Mouse (Mus musculus): Measurements from ENCODE around the gene Tex30. TPM values are rescaled to one million over a fixed set of nuclear protein-coding genes. Genes with fewer than 3 reads are reported as not detected.

The Tex30 gene
- polyA plus RNA-seq, 1 experiment from 2014 or later: 84.9 TPM

DNA sequence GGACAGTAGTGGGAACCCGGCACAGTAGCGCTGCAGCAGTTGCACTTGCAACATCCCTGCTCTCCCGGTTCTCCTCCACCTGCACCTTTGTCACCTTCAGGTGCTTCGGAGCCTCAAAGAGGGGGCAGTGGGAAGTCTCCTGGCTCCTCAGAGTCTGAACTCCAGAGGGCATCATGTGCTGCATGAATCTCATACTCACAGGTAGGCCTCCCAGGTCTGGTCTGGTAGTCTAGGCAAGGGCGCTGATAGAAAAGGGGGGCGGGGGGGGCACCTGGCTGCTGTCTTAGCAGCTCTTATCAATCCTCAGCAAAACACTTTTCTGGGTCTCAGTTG lies 17.8 kb upstream of the Tex30 start:
- H3K4me2 ChIP-seq (ENCODE audit: low read length): peak overlapping the region; percentile 85
- WGBS: 2% methylated on average over 6 of the region's 6 CpGs
- DNase-seq (ENCODE audit: low spot score): no peak
- H3K36me3 ChIP-seq (ENCODE audit: control insufficient read depth, insufficient read depth, low read length): peaks cover 12% of the 10 kb centered on the region
- H3K9ac ChIP-seq (ENCODE audit: low read length): peak overlapping the region; percentile 87
- H3K9me3 ChIP-seq (replicated peaks; ENCODE audit: control insufficient read depth, low read length): no peaks in the 10 kb centered on the region
- H3K27ac ChIP-seq (ENCODE audit: low read depth, low read length): peak overlapping the region; percentile 96
- peak; percentile 19; the same call in 1 of the 2 replicates for ATAC-seq
- H3K4me1 ChIP-seq (ENCODE audit: control insufficient read depth, insufficient read depth, low read length): peaks cover 11% of the 10 kb centered on the region
- H3K4me3 ChIP-seq (ENCODE audit: low read depth, low read length): peak overlapping the region; percentile 70
- no peaks in the 10 kb centered on the region for H3K27me3 ChIP-seq (replicated peaks; ENCODE audit: control insufficient read depth, insufficient read depth, low read length)

DNA sequence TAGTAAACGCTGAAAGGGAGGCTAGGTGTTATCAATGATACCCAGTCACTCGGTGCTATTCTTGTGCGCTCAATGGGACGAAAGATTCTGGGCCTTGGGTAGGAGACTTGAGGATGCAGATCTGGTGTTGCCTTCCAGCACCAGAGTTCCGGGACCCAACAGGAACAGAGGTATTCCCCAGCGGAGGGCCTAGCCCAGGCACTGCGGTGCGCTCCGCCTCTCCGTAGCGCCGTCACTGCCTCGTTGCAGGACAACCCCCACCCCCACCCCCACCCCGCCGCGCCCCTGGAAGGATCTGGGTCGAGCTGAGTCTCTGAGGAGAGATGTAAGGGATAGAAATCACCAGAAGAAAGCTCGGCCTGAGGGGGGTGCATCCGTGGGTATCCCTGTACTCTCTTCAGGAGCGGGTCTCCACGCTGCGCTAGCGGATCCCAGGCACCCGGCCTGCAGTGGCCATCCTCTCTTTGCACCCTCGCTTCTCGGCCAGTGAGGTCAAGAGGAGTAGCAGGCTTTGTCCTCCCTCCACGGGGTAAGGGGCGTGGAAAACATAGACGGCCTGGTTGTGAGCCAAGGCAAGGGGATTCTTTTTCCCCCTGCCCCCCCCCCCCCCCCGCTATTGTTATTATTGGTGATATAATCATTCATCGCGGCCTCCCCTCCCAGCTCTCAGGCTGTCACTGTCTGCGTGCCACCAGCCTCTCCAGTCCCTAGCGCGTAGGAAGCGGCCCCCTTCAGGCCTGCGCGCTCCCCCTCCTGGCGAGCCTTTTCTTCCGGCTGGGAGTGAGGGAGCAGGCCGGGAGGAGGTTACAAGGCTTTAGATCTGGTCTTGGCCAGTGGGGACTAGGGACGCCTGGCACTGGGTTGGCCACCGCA lies 17.2 kb upstream of the Tex30 start:
- Histone ChIP-seq H3K4me2 (ENCODE audit: low read length) (peak overlapping the region; percentile 85), H3K9me3 (replicated peaks; ENCODE audit: control insufficient read depth, low read length) (no peaks in the 10 kb centered on the region), H3K36me3 (ENCODE audit: control insufficient read depth, insufficient read depth, low read length) (peaks cover 17% of the 10 kb centered on the region), H3K4me1 (ENCODE audit: control insufficient read depth, insufficient read depth, low read length) (peaks cover 11% of the 10 kb centered on the region), H3K9ac (ENCODE audit: low read length) (peak overlapping the region; percentile 87), H3K27me3 (replicated peaks; ENCODE audit: control insufficient read depth, insufficient read depth, low read length) (no peaks in the 10 kb centered on the region), H3K4me3 (ENCODE audit: low read depth, low read length) (peak overlapping the region; percentile 70), H3K27ac (ENCODE audit: low read depth, low read length) (peak overlapping the region; percentile 96)
- under 1% methylated on average over 42 of the region's 43 CpGs for WGBS
- ATAC-seq: peak; percentile 87
- peak; percentile 88 for DNase-seq (ENCODE audit: low spot score)

DNA sequence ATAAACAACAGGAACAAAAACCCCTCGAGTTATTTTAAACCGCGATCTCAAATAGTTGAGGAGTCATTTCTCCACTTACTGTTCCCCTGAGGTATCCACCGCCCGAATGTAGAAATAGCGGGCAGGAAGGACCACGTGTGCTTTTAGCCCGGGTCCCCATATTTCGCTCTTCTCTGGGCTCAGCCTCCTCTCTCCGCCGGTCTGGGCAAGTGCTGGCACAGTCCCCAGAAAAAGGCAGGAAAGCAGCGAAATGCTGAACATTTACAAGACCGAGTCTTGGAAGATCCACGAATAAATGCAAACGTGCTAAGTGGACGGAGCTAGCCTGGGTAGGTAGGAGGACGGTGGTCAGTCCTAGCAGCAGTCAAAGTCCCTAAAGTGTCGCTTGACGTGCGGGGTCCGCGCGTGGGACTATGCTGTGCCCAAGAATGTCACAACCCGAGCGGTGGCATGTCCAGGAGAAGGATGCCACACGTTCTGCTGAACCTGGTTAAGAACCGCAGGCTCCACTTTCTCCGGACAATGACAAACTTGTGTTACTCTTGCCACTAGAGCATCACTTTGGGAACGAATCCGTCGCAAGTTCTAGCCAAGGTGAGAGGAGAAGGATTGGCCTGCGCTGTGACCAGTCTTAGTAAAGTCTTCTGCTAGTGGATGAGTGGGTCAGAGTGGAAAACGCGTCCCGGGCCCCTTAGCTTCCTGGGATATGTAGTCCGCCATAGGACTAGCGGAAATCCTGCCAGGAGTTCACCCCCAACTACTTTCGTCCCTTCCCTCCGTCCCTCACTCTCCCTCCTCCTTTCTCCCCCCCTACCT lies 16.2 kb upstream of the Tex30 start, which contains the start of the genes Kdelc1 and Bivm:
TSS of gene Kdelc1 (minus strand) at position 570 of the 816 bp plus-strand sequence.
TSS of gene Bivm (plus strand) at position 719 of the 816 bp plus-strand sequence.
- H3K36me3 ChIP-seq (ENCODE audit: control insufficient read depth, insufficient read depth, low read length): peaks cover 23% of the 10 kb centered on the region
- DNase-seq (ENCODE audit: low spot score) (peak; percentile 98), ATAC-seq (peak; percentile 97)
- H3K27me3 ChIP-seq (replicated peaks; ENCODE audit: control insufficient read depth, insufficient read depth, low read length): no peaks in the 10 kb centered on the region
- no peaks in the 10 kb centered on the region for H3K9me3 ChIP-seq (replicated peaks; ENCODE audit: control insufficient read depth, low read length)
- H3K9ac ChIP-seq (ENCODE audit: low read length): peak within 1 kb of the TSS; percentile 87
- peak within 1 kb of the TSS; percentile 85 for H3K4me2 ChIP-seq (ENCODE audit: low read length)
- under 1% methylated on average over 39 of the region's 39 CpGs for WGBS
- peaks cover 11% of the 10 kb centered on the region for H3K4me1 ChIP-seq (ENCODE audit: control insufficient read depth, insufficient read depth, low read length)
- peak within 1 kb of the TSS; percentile 96 for H3K27ac ChIP-seq (ENCODE audit: low read depth, low read length)
- peak within 1 kb of the TSS; percentile 70 for H3K4me3 ChIP-seq (ENCODE audit: low read depth, low read length)

DNA sequence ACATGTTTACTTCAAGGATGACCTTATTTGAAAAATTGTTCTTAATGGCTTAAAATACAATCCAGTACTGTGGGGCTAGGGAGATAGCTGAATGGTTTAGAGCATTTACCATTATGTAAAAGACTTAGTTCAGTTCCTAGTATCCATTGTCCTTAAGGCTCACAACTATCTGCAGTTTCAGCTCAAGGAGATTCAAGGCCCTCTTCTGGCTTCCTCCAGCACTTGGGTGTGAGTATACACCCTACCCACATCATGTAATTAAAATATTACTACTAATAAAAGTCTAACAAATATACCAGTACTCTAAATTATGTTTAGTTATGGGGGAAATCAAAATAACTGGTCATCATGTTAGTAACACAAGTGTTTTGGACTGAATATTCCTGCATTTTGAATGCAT lies 15.3 kb upstream of the Tex30 start:
- 0 out of 2 replicates have a peak overlapping the region, but pooled peaks have one; percentile 9 for H3K9ac ChIP-seq (ENCODE audit: low read length)
- no peaks in the 10 kb centered on the region for H3K27me3 ChIP-seq (replicated peaks; ENCODE audit: control insufficient read depth, insufficient read depth, low read length)
- peaks cover 11% of the 10 kb centered on the region for H3K4me1 ChIP-seq (ENCODE audit: control insufficient read depth, insufficient read depth, low read length)
- H3K9me3 ChIP-seq (replicated peaks; ENCODE audit: control insufficient read depth, low read length): no peaks in the 10 kb centered on the region
- ATAC-seq (no peak), DNase-seq (ENCODE audit: low spot score) (no peak)
- H3K4me3 ChIP-seq (ENCODE audit: low read depth, low read length): peak overlapping the region; percentile 70
- peaks cover 28% of the 10 kb centered on the region for H3K36me3 ChIP-seq (ENCODE audit: control insufficient read depth, insufficient read depth, low read length)
- no peak overlapping the region for H3K27ac ChIP-seq (ENCODE audit: low read depth, low read length)
- H3K4me2 ChIP-seq (ENCODE audit: low read length): peak overlapping the region; percentile 85

DNA sequence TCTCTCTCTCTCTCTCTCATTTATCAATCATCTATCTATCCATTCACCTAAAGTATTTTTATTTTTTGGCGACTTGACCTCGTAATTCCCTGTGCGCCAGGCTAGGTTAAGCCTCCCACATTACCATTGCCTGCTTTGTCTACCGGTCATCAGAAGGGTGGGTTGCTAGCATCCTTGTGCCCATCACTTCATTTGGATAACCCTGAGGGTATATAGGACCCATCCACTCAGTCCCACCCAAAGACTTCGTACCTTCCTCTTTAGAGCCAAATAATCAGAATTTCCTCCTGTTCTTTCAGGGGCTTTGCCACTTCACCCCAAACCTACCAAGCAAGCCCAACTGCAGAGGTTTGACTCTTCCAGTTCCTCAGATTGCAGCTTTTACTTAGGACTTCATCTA lies 698 bp upstream of the Tex30 start:
- ATAC-seq: no peak
- no peaks in the 10 kb centered on the region for H3K9me3 ChIP-seq (replicated peaks; ENCODE audit: control insufficient read depth, low read length)
- peak; percentile 7 for DNase-seq (ENCODE audit: low spot score)
- no peaks in the 10 kb centered on the region for H3K27me3 ChIP-seq (replicated peaks; ENCODE audit: control insufficient read depth, insufficient read depth, low read length)
- peaks cover 16% of the 10 kb centered on the region for H3K36me3 ChIP-seq (ENCODE audit: control insufficient read depth, insufficient read depth, low read length)
- no peak overlapping the region for H3K27ac ChIP-seq (ENCODE audit: low read depth, low read length)
- peak overlapping the region; percentile 62 for H3K4me2 ChIP-seq (ENCODE audit: low read length)
- WGBS: 13% methylated on average over 5 of the region's 5 CpGs
- no peaks in the 10 kb centered on the region for H3K4me1 ChIP-seq (ENCODE audit: control insufficient read depth, insufficient read depth, low read length)
- peak overlapping the region; percentile 22; the same call in 1 of the 2 replicates for H3K9ac ChIP-seq (ENCODE audit: low read length)
- H3K4me3 ChIP-seq (ENCODE audit: low read depth, low read length): peak overlapping the region; percentile 76

DNA sequence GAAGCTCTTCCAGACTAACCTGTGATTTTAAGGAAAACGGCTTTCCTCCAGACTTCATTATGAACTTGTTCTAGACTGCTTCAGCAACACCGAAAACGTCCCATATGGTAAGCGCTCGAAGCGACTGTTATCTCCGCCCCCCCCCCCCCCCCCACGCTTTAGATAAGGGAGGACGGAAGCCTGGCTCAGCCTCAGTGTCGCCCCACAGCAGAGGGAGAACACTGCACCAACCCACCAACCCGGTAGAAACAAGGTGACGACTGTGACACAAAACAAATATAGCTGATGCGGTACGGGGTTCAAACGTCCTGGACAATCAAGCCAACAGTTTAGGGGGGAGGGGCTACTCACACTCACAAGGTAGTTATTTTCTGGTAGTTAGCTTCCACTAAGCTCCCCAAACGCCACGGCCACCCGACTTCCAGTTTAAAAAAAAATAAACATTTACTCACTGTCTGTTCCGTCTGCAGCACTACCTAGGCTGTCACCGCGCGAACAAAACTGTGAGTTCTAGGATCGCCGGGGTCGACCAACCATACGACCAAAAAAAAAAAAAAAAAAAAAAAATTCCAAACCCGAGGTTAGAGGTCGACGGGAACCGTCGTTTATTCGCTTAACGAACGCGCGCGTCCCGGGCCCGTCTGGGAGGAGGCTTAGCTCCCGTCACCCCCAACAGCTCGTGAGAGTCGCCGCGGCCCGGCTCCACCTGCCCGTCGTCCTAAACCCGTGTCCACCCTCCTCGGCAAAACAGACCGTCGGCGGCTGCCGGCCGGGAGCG lies 604 bp downstream of the Tex30 start:
- no peaks in the 10 kb centered on the region for H3K27me3 ChIP-seq (replicated peaks; ENCODE audit: control insufficient read depth, insufficient read depth, low read length)
- H3K36me3 ChIP-seq (ENCODE audit: control insufficient read depth, insufficient read depth, low read length): peaks cover 16% of the 10 kb centered on the region
- peak; percentile 77 for ATAC-seq
- H3K4me2 ChIP-seq (ENCODE audit: low read length): peak overlapping the region; percentile 62
- peak overlapping the region; percentile 79 for H3K27ac ChIP-seq (ENCODE audit: low read depth, low read length)
- DNase-seq (ENCODE audit: low spot score): peak; percentile 60
- peak overlapping the region; percentile 76 for H3K4me3 ChIP-seq (ENCODE audit: low read depth, low read length)
- H3K9me3 ChIP-seq (replicated peaks; ENCODE audit: control insufficient read depth, low read length): no peaks in the 10 kb centered on the region
- WGBS: under 1% methylated on average over 55 of the region's 55 CpGs
- H3K9ac ChIP-seq (ENCODE audit: low read length): peak overlapping the region; percentile 71
- H3K4me1 ChIP-seq (ENCODE audit: control insufficient read depth, insufficient read depth, low read length): no peaks in the 10 kb centered on the region

DNA sequence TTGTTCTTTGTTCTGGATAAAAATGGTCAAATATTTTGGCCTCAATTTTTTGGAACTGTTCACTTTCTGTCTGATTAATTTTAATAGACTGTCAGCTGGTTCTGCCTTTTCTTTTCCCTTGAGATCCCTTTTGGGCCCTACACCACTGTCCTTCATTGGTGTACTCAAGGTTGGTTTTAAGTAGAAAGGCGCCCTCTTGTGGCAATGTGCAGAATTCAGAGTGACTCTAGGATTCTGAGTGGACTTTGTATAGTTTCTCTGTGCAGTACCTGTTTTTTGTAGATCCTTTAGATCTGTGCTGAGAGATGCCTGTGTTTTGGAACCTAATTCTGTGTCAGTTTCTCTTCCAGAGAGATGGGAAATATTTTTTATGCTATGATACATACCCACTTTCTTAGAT lies 37.6 kb downstream of the Tex30 start:
- 0% methylated on average over 1 of the region's 1 CpGs for WGBS
- H3K4me2 ChIP-seq (ENCODE audit: low read length): no peak overlapping the region
- peak; percentile 50 for DNase-seq (ENCODE audit: low spot score)

DNA sequence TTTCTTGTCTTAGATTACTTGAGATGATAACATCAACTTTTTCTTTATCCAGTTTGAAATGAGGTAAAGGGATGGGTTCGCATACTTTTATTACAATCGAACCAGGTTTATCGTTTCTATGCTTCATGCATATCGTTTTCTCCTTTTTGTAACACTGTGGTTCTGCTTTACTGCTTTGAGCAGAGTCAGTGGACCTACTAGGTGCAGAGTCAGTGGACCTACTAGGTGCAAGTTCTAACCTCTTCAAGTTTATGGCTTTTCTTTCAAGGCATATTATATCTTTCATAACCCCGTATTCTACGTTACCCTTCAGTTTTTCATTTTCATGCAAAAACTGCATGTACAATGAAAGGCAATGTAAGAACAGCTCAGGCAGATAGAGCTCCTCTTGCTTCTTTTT lies 38.8 kb downstream of the Tex30 start:
- Histone ChIP-seq H3K4me3 (ENCODE audit: low read depth, low read length) (no peak overlapping the region), H3K36me3 (ENCODE audit: control insufficient read depth, insufficient read depth, low read length) (no peaks in the 10 kb centered on the region), H3K27ac (ENCODE audit: low read depth, low read length) (no peak overlapping the region), H3K4me2 (ENCODE audit: low read length) (no peak overlapping the region), H3K27me3 (replicated peaks; ENCODE audit: control insufficient read depth, insufficient read depth, low read length) (no peaks in the 10 kb centered on the region), H3K9me3 (replicated peaks; ENCODE audit: control insufficient read depth, low read length) (no peaks in the 10 kb centered on the region), H3K9ac (ENCODE audit: low read length) (no peak overlapping the region), H3K4me1 (ENCODE audit: control insufficient read depth, insufficient read depth, low read length) (no peaks in the 10 kb centered on the region)
- WGBS: 95% methylated on average over 6 of the region's 6 CpGs
- ATAC-seq: no peak
- no peak for DNase-seq (ENCODE audit: low spot score)

More for the DNA sequence above, 37.6 kb downstream of the Tex30 start:
- Histone ChIP-seq H3K9me3 (replicated peaks; ENCODE audit: control insufficient read depth, low read length) (no peaks in the 10 kb centered on the region), H3K36me3 (ENCODE audit: control insufficient read depth, insufficient read depth, low read length) (no peaks in the 10 kb centered on the region), H3K9ac (ENCODE audit: low read length) (no peak overlapping the region), H3K4me3 (ENCODE audit: low read depth, low read length) (no peak overlapping the region), H3K27ac (ENCODE audit: low read depth, low read length) (no peak overlapping the region), H3K4me1 (ENCODE audit: control insufficient read depth, insufficient read depth, low read length) (no peaks in the 10 kb centered on the region), H3K27me3 (replicated peaks; ENCODE audit: control insufficient read depth, insufficient read depth, low read length) (no peaks in the 10 kb centered on the region)
- ATAC-seq: no peak
